Mouse (Mus musculus): ENCODE results near the gene Fam19a2. TPM values are rescaled to one million over a fixed set of nuclear protein-coding genes. Genes with fewer than 3 reads are reported as not detected.

Fam19a2 gene
- polyA plus RNA-seq (2014; fragmentation: Illumina TruSeq; extraction: RNeasy Lipid Tissue Mini Kit (QIAGEN cat#74804); ENCODE audit: low read depth, low replicate concordance) = 0.13 TPM

DNA sequence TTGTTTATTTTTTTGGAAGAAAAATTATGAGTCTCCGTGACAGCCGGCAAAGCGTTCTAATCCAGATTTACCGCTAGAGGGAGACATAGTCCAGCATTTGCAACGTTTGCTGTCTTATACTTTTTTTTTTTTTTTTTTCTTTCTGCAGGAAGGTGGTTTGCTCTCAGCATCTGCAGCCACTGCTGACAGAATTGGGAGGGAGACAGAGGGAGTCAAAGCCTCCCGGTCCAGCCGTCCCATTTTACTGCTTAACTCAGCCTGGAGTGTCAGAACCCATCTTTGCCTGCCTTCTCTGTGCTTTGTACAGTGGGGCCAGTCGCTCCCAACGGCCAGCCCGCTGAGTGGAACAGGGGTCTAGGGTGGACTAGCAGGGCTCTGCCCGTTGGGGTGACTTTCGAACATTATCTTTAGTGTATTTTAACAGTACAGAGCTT is at the start of gene Fam19a2:
Fam19a2 (plus strand) TSS at position 121 of the 434 bp plus-strand sequence.

Other genes with a start within 250 kb of the Fam19a2 start
- 38.5 TPM for gene Mon2, start 187.5 kb upstream of the Fam19a2 start, polyA plus RNA-seq (2014; fragmentation: Illumina TruSeq; extraction: RNeasy Lipid Tissue Mini Kit (QIAGEN cat#74804); ENCODE audit: low read depth, low replicate concordance)
- 71.1 TPM for gene Usp15, start 67.0 kb upstream of the Fam19a2 start, polyA plus RNA-seq (2014; fragmentation: Illumina TruSeq; extraction: RNeasy Lipid Tissue Mini Kit (QIAGEN cat#74804); ENCODE audit: low read depth, low replicate concordance)

Data from heart, adult 10 weeks (tissue).